Mouse (Mus musculus) induced T-regulatory cell, adult 2 months (primary cell): ENCODE measurements around the gene Ccl27a.
A peak's percentile ranks its signal among the peaks of the same experiment; 100 is the strongest.
"Not testable (repeated sequence)": the region's sequence is repeated elsewhere in the genome, so short reads cannot be mapped to it uniquely, and the experiment has no call there.

ENCODE experiments used
- DNase-seq: peaks from one replicate; pipeline ENCODE4 v3.0.0-alpha.2; 2012; ENCODE audit warnings: low read depth

Gene Ccl27a

DNA sequence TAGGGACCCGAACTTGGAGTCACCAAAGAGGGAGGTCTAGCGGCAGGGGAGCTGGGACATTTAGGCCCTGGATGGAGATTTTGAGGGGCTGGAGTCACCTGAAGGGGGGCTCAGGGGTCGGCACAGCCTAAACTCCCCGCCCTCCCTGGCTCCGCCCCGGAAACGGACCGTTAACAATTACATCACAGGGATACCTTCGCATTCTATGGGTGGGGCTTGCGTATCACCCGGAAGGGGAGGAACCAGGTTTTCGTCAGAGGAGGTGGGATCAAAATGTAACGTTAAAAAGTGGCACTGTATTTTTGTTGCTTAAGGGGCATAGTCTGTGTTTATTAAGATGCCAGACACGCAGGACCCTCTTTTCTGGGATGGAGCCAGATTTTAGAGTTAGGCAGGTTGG is at the start of gene Ccl27a:
TSS of gene Ccl27a (minus strand) at position 246 of the 400 bp plus-strand sequence.
- DNase-seq: peak; percentile 94

DNA sequence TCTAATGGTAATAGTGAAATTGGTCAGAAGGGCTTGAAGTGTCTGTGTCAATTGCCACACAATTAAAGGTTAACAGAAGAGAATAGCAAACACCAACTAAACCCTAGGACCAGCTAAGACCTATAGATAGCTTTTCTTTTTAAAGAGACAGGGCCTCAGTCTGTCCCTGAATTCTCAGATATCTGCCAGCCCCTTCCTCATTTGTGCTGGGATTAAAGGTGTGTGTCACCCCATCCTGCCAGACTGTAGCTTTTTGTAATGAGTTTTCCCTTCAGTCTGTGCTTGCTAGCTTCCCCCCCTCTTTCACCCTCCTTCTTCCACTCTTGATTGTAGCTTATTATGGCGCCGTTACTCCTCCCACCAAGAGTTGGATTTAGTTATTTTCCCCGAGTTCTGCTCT is 9.2 kb upstream of the Ccl27a start:
- DNase-seq: not testable (repeated sequence)

DNA sequence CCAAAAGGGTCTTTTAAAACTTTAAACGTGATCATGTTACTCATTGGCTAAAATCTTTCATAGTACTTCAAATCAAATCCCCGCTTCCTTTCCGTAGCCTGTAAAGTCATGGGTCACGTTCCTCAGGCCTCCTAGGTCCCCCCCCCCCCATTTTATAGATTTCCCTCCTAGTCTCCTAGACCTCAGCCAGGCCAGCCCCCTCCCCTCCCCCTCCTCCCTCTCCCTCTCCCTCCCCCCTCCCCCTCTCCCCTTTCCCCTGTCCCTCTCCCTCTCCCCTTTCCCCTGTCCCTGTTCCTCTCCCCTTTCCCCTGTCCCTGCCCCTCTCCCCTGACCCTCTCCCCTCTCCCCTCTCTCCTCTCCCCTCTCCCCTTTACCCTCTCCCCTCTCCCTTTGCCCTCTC is 8.7 kb upstream of the Ccl27a start:
- not testable (repeated sequence) for DNase-seq

DNA sequence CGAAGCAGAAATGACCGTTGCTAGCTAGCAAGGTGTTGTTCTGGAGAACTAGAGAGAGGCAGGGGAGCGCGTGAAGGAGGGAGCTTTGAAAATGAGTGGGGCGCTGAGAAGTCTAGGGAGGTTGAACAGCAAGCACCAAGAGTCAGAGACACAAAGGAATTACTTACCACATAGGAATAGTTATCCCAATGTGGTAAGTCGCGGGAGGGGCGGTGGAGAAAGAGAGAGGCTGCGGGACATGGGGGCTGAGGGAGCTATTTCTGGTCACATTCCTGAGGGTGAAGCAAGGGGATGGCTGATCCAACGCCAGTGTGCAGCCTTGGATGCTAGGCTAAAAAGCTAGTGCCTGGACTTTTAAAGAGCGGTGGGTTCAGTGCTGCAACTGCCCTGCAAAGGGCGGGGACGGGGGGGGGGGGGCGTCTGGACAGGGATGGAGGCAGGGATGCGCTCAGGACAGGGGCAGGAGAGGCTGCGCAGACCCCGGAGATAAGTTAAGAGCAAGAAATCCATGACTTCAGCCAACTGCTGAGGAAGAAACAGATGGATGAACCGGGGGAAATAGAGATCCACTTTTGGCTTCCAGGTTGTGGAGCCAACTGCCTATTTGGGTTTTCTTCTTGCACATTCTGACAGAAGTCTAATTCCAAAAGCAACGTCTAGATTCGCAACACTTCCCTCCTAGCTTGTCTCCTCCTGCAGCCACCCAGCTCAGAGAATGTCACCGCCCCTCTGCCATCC is 7.9 kb upstream of the Ccl27a start:
- not testable (repeated sequence) for DNase-seq

DNA sequence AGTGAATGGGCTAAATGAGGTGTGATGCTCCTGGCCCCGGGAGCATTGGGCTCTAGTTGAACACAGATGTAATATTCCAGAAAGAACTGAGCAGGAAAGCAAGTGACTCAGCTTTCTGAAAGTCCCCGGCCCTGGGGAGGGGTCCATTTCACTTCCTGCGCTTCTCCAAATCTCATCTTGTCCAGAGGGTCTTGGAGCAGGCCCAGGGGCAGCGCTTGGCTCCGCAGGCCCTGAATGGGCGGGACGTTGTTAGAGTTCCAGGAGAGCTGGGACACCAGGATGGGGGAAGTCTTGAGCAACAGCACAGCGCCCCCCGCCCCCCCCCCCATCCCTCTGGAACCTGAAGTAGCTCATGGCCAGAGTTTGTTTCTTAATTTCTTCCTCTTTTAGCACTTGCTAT is 7.2 kb upstream of the Ccl27a start:
- DNase-seq: not testable (repeated sequence)

DNA sequence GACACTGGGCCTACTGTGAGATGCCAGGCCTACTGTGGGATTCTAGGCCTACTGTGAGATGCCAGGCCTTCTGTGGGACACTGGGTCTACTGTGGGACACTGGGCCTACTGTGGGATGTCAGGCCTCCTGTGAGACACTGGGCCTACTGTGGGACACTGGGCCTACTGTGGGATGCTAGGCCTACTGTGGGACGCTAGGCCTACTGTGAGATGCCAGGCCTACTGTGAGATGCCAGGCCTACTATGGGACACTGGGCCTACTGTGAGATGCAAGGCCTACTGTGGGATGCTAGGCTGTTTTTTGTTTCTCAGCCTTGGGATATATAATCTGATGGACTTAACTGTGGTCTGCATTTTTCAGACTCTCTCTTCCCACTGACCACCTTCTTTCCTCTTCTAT is 1.8 kb upstream of the Ccl27a start:
- not testable (repeated sequence) for DNase-seq

DNA sequence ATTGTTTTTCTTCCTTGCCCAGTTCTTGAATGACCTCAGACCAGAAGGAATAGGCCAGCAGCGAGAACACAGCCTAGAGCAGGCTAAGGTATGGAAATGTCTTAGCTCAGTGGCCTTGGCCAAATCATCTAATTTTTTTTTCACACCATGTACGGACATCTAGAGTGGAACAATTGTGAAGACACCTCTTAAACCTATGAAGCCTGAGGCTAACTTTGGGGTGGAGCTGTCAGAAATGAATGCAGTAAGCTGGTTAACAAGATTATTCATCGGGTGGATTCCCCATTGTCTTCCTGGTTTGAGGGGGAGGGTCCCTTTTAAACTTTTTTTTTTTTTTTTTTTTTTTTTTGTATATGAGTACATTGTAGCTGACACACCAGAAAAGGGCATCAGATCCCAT is 459 bp upstream of the Ccl27a start:
- DNase-seq: peak; percentile 67

DNA sequence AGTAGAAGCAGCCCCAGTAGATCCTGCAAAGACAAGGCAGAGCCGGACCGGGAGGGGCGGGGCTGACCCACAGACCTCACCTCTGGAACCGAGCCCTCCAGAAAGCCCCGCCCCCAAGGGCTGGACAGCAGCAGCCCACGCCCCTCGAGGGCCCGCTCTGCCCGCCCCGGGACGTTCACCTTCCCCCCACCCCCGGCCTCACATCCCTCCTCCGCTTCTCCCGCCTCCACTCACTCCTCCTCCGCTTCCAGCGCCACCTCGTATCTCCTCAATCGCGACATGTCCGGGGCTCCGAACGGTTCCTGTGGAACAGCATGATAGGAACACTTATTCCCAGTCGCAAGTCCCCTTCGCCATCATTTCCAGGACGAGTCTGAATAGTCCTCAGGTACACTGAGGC is 545 bp downstream of the Ccl27a start:
- DNase-seq: peak; percentile 81

DNA sequence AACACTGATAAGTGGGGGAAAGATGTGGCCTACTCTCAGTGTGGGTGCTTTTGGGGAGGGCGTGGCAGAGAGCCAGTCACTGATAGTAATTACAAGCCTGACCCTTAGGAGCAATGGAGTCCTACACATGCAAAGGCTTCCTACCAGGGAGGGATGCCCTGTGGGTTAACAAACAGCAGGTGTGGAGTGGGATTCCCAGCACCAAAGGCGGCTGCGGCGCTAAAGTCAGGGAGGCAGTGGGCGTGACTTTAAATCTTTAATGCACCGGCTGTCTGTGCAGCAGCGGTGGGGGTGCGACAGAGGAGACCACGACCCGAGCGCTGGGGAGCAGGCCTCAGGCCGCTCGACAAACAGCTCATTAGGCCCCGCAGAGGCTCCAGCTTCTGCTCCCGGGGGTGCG is 1.1 kb downstream of the Ccl27a start:
- DNase-seq: peak; percentile 20

DNA sequence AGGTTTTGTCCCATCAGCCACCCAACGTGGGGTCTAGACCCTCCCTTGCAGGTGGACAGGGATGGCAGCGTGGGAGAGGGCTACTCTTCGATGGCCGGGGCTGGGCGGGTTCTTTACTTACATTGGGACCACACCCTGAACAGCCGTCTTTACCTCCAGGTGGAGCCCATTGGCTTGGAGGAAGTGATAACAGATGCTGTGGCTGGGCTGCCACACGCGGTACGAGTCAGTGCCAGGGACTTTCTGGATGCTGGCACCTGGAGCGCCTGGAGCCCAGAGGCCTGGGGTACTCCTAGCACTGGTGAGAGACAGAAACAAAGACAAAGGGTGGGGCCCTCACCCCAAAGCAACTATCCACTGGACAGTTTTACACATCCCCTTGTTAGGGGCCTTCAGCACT is 6.7 kb downstream of the Ccl27a start:
- not testable (repeated sequence) for DNase-seq

DNA sequence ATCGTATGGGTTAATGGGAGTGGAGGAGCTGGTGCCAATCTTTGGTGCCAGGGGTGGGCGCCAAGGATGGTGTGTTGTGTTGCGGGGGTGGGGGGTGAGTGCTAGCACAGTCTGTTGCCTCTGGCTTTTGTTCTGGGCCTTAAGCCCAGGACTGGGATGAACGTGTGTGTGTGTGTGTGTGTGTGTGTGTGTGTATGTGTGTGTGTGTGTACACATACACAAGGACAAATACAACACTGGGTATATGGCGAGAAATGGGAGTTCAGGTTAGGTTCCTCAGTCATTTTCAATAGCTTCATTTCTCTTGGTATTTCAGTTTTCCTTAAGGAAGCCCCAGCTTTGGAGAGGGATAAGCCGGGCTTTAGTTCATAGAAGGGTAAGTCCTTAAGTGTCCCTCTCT is 10.9 kb downstream of the Ccl27a start:
- DNase-seq: not testable (repeated sequence)

DNA sequence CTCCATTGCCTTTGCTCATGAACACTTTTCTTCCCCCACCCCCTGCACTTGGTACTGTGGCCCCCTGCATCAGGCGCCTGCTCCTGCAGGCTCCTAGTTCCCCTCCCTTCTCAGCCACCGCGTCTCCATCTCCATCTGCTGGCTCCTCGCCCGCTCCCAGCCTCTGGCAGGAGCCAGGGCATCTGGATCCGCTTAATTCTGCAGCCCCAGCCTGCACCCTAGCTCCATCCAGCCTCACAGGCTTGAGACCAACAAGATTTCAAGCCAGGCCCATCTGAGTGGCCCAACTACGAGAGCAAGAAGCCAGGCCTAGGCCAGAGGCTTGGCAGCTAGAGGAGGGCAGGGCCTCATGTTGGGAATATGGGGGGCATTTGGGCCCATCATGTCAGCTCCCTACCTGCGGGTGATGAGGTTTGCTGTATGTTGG is 11.3 kb downstream of the Ccl27a start:
- DNase-seq: not testable (repeated sequence)

DNA sequence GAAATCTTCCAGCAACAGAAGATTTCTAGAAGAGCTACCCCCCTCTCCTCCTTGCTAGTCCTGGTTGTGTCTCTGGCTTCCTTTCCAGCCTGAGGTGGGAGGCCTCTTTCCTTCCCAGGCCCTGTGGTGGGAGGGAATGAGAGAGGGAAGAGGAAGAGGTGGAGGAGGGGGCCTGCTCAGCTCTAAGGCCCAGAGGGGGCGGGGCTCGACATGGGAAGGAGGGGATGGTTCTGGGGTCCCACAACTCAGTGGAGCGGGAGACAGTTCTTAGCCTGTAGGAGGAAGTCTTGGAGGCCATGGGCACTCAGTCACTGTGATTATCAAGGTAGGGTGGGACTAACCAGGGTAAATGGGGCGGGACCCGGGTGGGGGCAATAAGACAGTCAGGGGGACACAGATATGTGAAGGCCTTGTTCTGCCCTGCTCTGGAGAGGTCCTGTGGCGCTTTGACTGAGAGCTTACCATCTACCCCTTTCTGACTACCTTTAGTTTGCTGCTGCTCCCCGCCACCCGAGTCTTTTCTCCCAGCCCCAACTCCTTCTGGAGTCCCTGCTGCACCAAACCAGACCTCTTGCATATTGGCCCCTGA is 11.9 kb downstream of the Ccl27a start:
- no peak for DNase-seq

DNA sequence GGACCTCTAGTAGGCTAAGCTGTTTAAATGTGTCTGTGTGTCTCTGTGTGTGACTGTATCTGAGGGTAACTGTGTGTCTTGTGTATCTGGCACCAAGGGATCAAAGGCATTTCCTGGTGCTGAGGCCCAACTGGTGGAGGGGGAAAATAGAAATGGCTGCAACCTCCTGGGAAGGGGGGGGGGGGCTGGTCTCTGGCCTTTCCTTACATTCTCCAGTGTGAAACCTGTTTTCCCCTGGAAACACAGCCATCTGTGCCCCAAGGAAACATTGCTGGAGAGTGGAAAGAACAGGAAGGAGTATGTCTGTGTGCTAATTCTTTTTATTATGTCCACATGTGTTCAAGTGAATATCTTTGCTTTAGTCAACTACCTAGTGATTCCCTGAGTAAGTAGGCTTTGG is 12.4 kb downstream of the Ccl27a start:
- DNase-seq: no peak

DNA sequence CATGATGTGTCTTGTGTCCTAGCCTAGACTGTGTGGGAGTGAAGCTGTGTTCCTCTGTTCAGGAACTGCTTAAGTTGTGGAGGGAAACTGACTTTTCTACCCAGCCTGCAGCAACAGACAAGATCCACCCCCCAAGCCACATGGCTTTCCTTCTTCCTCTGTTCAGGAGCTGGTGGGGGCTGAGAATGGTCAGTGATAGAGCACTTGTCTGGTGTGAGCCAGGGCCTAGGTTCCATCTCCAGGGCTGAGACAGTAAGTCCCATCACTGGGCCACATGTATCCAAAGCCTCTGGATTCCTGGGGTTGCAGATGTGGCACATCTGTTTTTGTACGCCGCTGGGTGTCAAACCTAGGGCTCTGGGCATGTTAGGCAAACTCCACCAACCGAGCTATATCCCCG is 13.1 kb downstream of the Ccl27a start:
- DNase-seq: no peak

DNA sequence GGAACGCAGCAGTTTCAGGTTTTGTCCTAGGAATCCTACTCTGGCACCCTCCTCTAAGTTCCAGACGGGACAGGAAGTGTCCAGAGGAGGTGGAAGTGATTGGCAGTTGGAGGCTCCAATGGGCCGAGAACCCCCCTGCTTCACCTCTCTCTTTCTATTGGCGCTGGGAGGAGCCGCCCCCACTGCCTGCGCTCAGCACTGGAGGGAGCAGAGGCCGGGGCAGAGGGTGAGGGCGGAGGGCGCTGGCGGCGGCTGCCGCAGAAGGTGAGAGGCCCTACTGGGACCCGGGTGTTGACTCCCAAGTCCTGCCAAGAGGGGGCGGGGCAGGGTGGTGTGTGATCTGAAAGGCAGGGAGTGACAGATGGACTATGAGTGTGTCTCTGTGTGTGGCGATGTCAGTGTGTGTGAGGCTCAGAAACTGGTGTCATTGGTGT is 13.7 kb downstream of the Ccl27a start:
- DNase-seq: peak; percentile 34

DNA sequence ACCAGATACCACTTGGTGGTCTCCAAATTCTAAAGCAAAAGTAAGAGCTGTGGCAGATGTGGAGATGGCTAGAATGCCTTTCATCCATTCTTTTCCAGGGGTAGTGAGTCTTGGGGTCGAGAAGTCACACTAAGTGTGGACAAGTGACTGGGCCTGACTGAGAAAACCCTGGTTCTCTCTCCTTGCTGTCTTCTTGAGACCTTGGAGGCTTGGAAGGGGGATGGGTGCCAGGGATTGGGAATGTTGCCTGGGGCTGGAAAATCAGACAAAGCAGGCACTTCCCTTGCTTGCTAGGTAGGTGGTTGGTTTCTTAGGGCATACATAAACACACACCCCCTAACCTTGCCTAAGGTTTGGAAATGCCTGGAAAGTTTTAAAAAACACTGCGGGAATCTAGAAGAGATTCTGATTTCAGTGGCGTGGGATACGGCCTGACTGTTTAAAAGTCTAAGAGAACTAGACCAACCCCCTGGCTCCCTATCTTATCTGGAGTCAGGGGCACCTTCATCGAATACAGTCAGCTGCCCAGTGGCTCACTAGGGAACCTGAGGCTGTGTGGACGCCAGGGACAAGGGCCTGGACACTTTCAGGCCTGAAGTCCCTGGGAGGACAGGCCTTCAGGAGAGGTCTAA is 14.3 kb downstream of the Ccl27a start:
- no peak for DNase-seq

DNA sequence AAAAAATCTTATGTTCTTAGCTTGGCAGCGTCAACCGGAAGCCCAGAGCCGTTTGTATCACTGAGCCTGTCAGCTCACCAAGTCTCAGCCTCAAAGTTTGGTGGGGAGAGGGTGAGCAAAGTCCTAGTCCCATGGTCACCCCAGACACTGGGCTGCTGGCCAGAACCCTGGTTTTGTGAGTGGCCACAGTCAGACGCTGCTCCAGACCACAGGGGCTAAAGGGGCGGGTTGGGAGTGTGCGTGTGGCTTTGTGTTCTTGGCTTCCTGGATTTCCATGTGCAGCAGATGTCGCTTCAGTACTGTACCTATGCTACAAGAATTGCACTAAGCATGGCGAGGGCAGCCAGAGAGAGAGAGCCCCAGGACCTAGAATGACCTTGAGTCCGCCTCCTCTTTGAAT is 14.8 kb downstream of the Ccl27a start:
- DNase-seq: no peak

DNA sequence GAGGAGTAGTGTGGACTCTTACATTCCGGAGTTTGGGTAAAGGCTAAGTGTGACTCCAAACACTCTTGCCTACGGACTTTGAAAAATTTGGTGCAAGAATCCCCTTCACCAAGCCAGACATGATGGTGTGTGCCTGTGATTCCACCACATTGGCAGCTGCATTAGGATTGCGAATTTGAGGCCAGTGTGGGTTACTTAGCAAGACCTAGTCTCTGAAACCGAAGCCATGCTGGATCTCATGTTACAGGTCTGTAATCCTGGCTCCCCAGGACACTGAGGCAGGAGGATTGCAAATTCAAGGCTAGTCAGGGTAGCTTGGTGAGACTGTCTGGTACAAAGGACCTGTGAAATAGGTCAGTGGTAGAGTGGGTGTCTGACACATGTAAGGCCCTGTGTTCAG is 15.3 kb downstream of the Ccl27a start:
- DNase-seq: no peak

DNA sequence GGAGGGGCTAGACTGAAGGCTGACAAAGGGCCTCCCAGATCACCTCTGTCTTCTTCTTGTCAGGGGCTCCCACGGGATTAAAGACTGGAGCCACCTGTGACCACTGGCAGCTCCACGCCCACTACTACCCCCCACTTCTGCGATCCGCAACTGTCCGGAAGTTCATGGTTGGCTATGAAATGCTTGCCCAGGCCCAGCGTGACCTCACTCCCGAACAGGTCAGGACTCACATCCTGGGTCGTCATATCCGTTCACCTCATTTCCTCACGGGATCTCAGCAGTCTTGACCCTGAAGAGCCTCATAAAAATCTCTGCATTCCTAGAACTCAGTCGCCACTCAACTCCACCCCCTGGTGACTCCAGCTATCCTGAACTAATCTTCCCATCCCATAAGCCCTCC is 16.0 kb downstream of the Ccl27a start:
- DNase-seq: no peak

DNA sequence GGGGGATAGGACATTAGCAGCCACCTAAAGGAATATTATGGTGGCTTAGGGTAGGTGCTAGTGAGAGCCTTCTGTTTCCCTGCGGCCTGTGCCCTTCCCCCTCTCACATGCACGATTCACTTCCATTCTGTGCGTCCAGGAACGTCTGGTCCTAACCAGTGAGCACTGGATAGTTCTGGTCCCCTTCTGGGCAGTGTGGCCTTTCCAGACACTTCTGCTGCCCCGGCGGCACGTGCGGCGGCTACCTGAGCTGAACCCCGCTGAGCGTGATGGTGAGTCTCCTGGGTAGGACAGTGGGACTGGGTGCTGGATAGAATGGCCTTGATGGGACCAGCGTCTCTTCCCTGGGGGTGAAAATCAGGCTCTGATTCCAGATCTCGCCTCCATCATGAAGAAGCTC is 16.7 kb downstream of the Ccl27a start:
- no peak for DNase-seq

DNA sequence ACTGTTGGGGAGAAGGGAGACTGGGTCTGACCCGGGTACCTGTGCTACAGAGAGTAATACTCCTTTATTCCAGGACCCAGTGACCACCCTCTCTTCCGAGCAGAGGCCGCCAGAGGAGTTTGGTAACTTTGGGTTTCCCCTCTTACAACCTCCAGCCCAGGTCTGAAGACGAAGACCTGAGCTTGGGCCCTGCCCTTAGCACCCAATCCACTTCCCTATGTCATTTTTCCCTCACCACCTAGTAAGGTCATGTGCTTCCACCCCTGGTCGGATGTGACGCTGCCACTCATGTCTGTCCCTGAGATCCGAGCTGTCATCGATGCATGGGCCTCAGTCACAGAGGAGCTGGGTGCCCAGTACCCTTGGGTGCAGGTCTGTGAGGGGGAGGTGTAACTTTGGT is 17.6 kb downstream of the Ccl27a start:
- DNase-seq: no peak
